Mouse (Mus musculus): Measurements from ENCODE around the gene Tenm3. TPM values are rescaled to one million over a fixed set of nuclear protein-coding genes. Genes with fewer than 3 reads are reported as not detected.

Tenm3 gene
- total RNA-seq, 2 experiments from 2014 or later, result 61.8 to 76.5 TPM

GRCm38 (mm10) chr8:48553791-48554288 lies 289.9 kb downstream of the Tenm3 start:
- peak overlapping the region; percentile 50 for H3K27ac ChIP-seq
- no peak for DNase-seq (ENCODE audit: extremely low spot score in 1 of 2, low spot score in 2 of 2)
- H3K4me3 ChIP-seq, result peak overlapping the region; percentile 75
- TF ChIP-seq CTCF (IDR thresholded peaks at IDR 0.05), result no peak
- intact Hi-C loops (cut with DNase I), result loop anchor here (5.0 to 10.0 kb wide), 5 partner anchors 42 to 1151 kb away; partner anchors contain the start of gene Tenm3

- intact Hi-C loops (cut with DNase I), result loop anchor here (5.0 to 10.0 kb wide), 5 partner anchors 40 to 1152 kb away; partner anchors contain the start of gene Tenm3
- Histone ChIP-seq H3K4me3 (no peak overlapping the region), H3K27ac (no peak overlapping the region)
- TF ChIP-seq CTCF (IDR thresholded peaks at IDR 0.05), result no peak
- DNase-seq (ENCODE audit: extremely low spot score in 1 of 2, low spot score in 2 of 2), result no peak
These were observed 291.4 kb downstream of the Tenm3 start for GRCm38 (mm10) chr8:48552306-48552705.

GRCm38 (mm10) chr8:48551370-48551769 lies 292.4 kb downstream of the Tenm3 start:
- no peak overlapping the region for H3K27ac ChIP-seq
- H3K4me3 ChIP-seq, result no peak overlapping the region
- intact Hi-C loops (cut with DNase I), result loop anchor here (5.0 to 10.0 kb wide), 5 partner anchors 39 to 1153 kb away; partner anchors contain the start of gene Tenm3
- no peak for TF ChIP-seq CTCF (IDR thresholded peaks at IDR 0.05)
- no peak for DNase-seq (ENCODE audit: extremely low spot score in 1 of 2, low spot score in 2 of 2)

- no peak for TF ChIP-seq CTCF (IDR thresholded peaks at IDR 0.05)
- no peak for DNase-seq (ENCODE audit: extremely low spot score in 1 of 2, low spot score in 2 of 2)
- Histone ChIP-seq H3K27ac (no peak overlapping the region), H3K4me3 (no peak overlapping the region)
- intact Hi-C loops (cut with DNase I), result no loop called here
These were observed 294.8 kb downstream of the Tenm3 start for GRCm38 (mm10) chr8:48548908-48549307.

GRCm38 (mm10) chr8:48545631-48546030 lies 298.1 kb downstream of the Tenm3 start:
- intact Hi-C loops (cut with DNase I), result no loop called here
- Histone ChIP-seq H3K27ac (no peak overlapping the region), H3K4me3 (no peak overlapping the region)
- TF ChIP-seq CTCF (IDR thresholded peaks at IDR 0.05), result no peak
- no peak for DNase-seq (ENCODE audit: extremely low spot score in 1 of 2, low spot score in 2 of 2)

- H3K27ac ChIP-seq, result no peak overlapping the region
These were observed 298.9 kb downstream of the Tenm3 start for GRCm38 (mm10) chr8:48544840-48545239.

GRCm38 (mm10) chr8:48542141-48542540 lies 301.6 kb downstream of the Tenm3 start:
- DNase-seq (ENCODE audit: extremely low spot score in 1 of 2, low spot score in 2 of 2), result no peak
- Histone ChIP-seq H3K27ac (no peak overlapping the region), H3K4me3 (no peak overlapping the region)
- intact Hi-C loops (cut with DNase I), result no loop called here
- no peak for TF ChIP-seq CTCF (IDR thresholded peaks at IDR 0.05)

More at GRCm38 (mm10) chr8:48544840-48545239, 298.9 kb downstream of the Tenm3 start:
- intact Hi-C loops (cut with DNase I), result no loop called here
- TF ChIP-seq CTCF (IDR thresholded peaks at IDR 0.05), result no peak
- no peak overlapping the region for H3K4me3 ChIP-seq
- no peak for DNase-seq (ENCODE audit: extremely low spot score in 1 of 2, low spot score in 2 of 2)

- Histone ChIP-seq H3K4me3 (no peak overlapping the region), H3K27ac (no peak overlapping the region)
- TF ChIP-seq CTCF (IDR thresholded peaks at IDR 0.05), result no peak
- intact Hi-C loops (cut with DNase I), result no loop called here
- DNase-seq (ENCODE audit: extremely low spot score in 1 of 2, low spot score in 2 of 2), result no peak
These were observed 302.9 kb downstream of the Tenm3 start for GRCm38 (mm10) chr8:48540894-48541293.

GRCm38 (mm10) chr8:48535833-48536232 lies 307.9 kb downstream of the Tenm3 start:
- DNase-seq (ENCODE audit: extremely low spot score in 1 of 2, low spot score in 2 of 2), result no peak
- Histone ChIP-seq H3K27ac (no peak overlapping the region), H3K4me3 (no peak overlapping the region)
- TF ChIP-seq CTCF (IDR thresholded peaks at IDR 0.05), result no peak
- intact Hi-C loops (cut with DNase I), result no loop called here

- DNase-seq (ENCODE audit: extremely low spot score in 1 of 2, low spot score in 2 of 2), result peak in 1 of 2 experiments; percentile 4
- intact Hi-C loops (cut with DNase I), result no loop called here
- no peak for TF ChIP-seq CTCF (IDR thresholded peaks at IDR 0.05)
- H3K4me3 ChIP-seq, result no peak overlapping the region
- no peak overlapping the region for H3K27ac ChIP-seq
These were observed 312.0 kb downstream of the Tenm3 start for GRCm38 (mm10) chr8:48531795-48532194.

GRCm38 (mm10) chr8:48530916-48531570 lies 312.7 kb downstream of the Tenm3 start:
- TF ChIP-seq CTCF (IDR thresholded peaks at IDR 0.05), result no peak
- no peak overlapping the region; the same call in 1 of the 2 replicates for H3K27ac ChIP-seq
- H3K4me3 ChIP-seq, result no peak overlapping the region
- intact Hi-C loops (cut with DNase I), result no loop called here
- DNase-seq (ENCODE audit: extremely low spot score in 1 of 2, low spot score in 2 of 2), result no peak

GRCm38 (mm10) chr8:48527418-48527817 lies 316.3 kb downstream of the Tenm3 start:
- DNase-seq (ENCODE audit: extremely low spot score in 1 of 2, low spot score in 2 of 2), result no peak
- H3K4me3 ChIP-seq, result no peak overlapping the region
- intact Hi-C loops (cut with DNase I), result loop anchor here (1.0 to 10.0 kb wide), 2 partner anchors 305 to 433 kb away; partner anchors contain the start of gene Dctd
- no peak overlapping the region for H3K27ac ChIP-seq
- peak; percentile 64 for TF ChIP-seq CTCF (IDR thresholded peaks at IDR 0.05)

Measured in left cerebral cortex, adult 2 months (tissue).